Mouse (Mus musculus) stomach, postnatal 0 days (tissue): ENCODE results near the gene Cnpy3. TPM values are rescaled to one million over a fixed set of nuclear protein-coding genes. Genes with fewer than 3 reads are reported as not detected.
A peak's percentile ranks its signal among the peaks of the same experiment; 100 is the strongest.

Experiments
- ATAC-seq: fragments of 200-750 bp; cut with Nextera tagmentation; 2 replicates; pipeline ENCODE4 v1.8.0; 2017; ENCODE audit not compliant: low FRiP score, low TSS enrichment
- DNase-seq: peaks from one replicate; pipeline ENCODE4 v3.0.0-alpha.2; 2016; ENCODE audit warnings: low spot score
- H3K27ac ChIP-seq: fragments of 300-500 bp; sonication (generic); replicated peaks from 2 replicates; pipeline ENCODE4 v1.5.1; 2014; ENCODE audit warnings: mild to moderate bottlenecking, control low read depth
- H3K27me3 ChIP-seq: fragments of 300-500 bp; sonication (generic); 2 replicates; pipeline ENCODE4 v1.6.1; 2014; ENCODE audit warnings: low read length; ENCODE audit not compliant: control insufficient read depth, insufficient read depth
- H3K36me3 ChIP-seq: fragments of 300-500 bp; sonication (generic); 2 replicates; pipeline ENCODE4 v1.6.1; 2014; ENCODE audit warnings: low read length, mixed read lengths; ENCODE audit not compliant: control insufficient read depth, insufficient read depth
- H3K4me1 ChIP-seq: fragments of 300-500 bp; sonication (generic); replicated peaks from 2 replicates; pipeline ENCODE4 v1.6.1; 2014; ENCODE audit warnings: antibody characterized with exemption; ENCODE audit not compliant: control insufficient read depth, insufficient read depth
- H3K4me2 ChIP-seq: fragments of 300-500 bp; sonication (generic); replicated peaks from 2 replicates; pipeline ENCODE4 v1.6.1; 2014; ENCODE audit warnings: low read depth, mild to moderate bottlenecking, control low read depth, moderate library complexity
- H3K4me3 ChIP-seq: fragments of 300-500 bp; sonication (generic); 2 replicates; pipeline ENCODE4 v1.5.1; 2014; ENCODE audit warnings: low read depth, low read length, control low read depth
- H3K9ac ChIP-seq: fragments of 300-500 bp; sonication (generic); 2 replicates; pipeline ENCODE4 v1.6.1; 2014; ENCODE audit warnings: mild to moderate bottlenecking, low read length, control low read depth, mixed read lengths
- H3K9me3 ChIP-seq: fragments of 300-500 bp; sonication (generic); 2 replicates; pipeline ENCODE4 v1.6.1; 2016; ENCODE audit warnings: low read length; ENCODE audit not compliant: control insufficient read depth
- CTCF ChIP-seq: IDR thresholded peaks from 2 replicates; pipeline ENCODE4 v1.5.1; 2016; ENCODE audit warnings: antibody characterized with exemption, low read depth, mild to moderate bottlenecking, moderate library complexity
- EP300 ChIP-seq: optimal IDR thresholded peaks from 2 replicates; pipeline ENCODE3; 2016; ENCODE audit warnings: antibody characterized with exemption
- WGBS: fragments of 180-500 bp; shearing (Covaris S2); extraction: QIAGEN DNeasy Blood & Tissue Kit; methylation state at CpG from one replicate; pipeline ENCODE4 v1.1.7; 2014; 5-methylcytosine and 5-hydroxymethylcytosine counted together
- polyA plus RNA-seq: library from polyadenylated mRNA; unstranded; fragments of >200 nt; fragmentation: Nextera tagmentation; extraction: Ambion mirVana; gene quantifications from 2 replicates; pipeline ENCODE4 v1.2.1, GENCODE M21; 2015

The Cnpy3 gene
- polyA plus RNA-seq, 1 experiment from 2014 or later, result 39.0 TPM

DNA sequence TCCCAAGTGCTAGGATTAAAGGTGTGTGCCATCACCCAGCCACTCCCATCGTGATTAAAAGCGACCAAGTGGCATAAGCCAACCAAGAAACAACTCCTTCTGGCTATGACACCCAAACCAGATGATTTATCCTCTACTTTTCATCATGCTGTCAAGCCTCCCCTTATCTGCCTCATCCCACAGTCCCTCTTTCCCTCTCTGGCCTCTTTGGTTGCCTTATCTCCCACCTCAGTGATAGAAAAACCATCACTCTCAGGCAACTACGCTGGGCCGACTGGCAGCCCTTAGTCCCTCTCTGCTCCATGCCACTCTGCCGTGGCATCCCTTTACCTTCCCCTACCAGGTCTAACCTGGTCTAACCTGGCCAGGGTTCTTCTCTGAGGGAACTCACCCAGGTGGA is 34.9 kb upstream of the Cnpy3 start:
- H3K27ac ChIP-seq, result no peak overlapping the region
- no peaks in the 10 kb centered on the region for H3K9me3 ChIP-seq
- no peak overlapping the region for H3K9ac ChIP-seq
- no peaks in the 10 kb centered on the region for H3K36me3 ChIP-seq
- H3K4me1 ChIP-seq, result no peaks in the 10 kb centered on the region
- no peaks in the 10 kb centered on the region for H3K27me3 ChIP-seq
- ATAC-seq (no peak), DNase-seq (no peak)
- H3K4me3 ChIP-seq, result no peak overlapping the region
- H3K4me2 ChIP-seq, result no peak overlapping the region
- WGBS, result 88% methylated on average over 5 of the region's 5 CpGs
- TF ChIP-seq CTCF (no peak), EP300 (no peak)

DNA sequence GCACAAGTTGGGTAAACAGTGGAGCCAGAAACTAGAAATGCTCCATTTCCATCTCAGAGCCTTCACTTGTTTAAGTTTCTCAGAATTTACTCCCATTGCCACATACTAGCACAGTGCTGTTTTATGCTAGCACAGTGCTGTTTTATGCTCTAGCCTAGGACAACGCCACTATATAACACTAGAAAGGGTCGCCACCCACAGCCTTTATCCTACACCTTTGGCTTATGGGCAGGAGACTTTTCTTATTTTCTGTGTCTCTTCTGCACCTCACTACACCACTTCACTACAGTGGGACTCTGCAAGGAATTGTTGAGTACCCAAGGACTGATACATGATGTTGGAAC is 31.2 kb upstream of the Cnpy3 start:
- peak overlapping the region; percentile 70 for H3K4me3 ChIP-seq
- DNase-seq (no peak), ATAC-seq (no peak)
- no peak for TF ChIP-seq CTCF
- TF ChIP-seq EP300, result no peak
- no peaks in the 10 kb centered on the region for H3K27me3 ChIP-seq
- no peak overlapping the region for H3K9ac ChIP-seq
- no peaks in the 10 kb centered on the region for H3K4me1 ChIP-seq
- H3K27ac ChIP-seq, result peak overlapping the region; percentile 92
- H3K36me3 ChIP-seq, result peaks cover 12% of the 10 kb centered on the region
- H3K9me3 ChIP-seq, result no peaks in the 10 kb centered on the region
- H3K4me2 ChIP-seq, result peak overlapping the region; percentile 53; the same call in 1 of the 2 replicates
- WGBS, result 85% methylated on average over 2 of the region's 2 CpGs

DNA sequence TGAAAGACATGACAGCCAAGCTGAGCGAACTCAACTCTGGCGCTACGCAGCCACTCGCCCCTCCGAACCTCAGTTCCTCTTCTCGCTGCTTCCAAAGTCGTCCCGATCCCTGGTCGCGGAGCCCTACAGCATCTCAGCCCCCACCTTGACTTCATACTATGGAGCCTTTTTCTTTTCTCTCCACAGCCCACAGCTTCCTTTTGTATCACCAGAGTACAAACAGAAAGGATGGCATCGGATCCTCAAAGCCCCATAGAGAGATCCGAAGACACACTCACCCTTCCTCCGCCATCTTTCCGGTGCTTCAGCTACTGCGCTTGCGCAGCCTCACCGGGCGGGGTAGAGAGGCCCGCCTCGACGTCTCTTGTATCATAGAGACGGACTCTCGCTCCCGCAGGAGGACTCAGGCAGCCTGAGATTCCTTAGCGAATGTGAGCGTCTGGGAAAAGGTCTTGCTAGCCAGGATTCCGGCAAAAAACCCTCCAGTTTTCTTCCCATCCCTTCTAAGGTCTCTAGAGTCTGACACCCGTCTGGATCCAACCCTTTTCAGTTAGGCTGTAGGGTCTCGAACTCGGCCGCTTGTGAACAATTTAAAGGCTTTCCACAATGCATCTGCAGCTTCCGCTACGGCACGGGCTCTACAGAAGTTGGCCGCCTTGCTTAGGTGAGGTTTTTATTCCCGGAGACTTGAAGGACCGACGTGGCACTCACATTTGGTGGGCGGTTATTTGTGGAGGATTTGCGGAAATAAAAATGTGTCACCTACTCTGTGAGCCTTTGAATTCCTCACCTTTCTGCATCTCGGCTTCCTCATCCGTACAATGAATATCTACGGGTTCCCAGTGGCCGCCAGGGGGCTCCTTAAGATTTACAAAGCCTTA is 30.6 kb upstream of the Cnpy3 start, which contains the start of gene Rpl7l1:
Gene Rpl7l1, minus strand, starts transcription at position 332 of the 881 bp plus-strand sequence.
- DNase-seq (peak; percentile 94), ATAC-seq (peak; percentile 95)
- Histone ChIP-seq H3K9me3 (no peaks in the 10 kb centered on the region), H3K9ac (peak within 1 kb of the TSS; percentile 73), H3K4me3 (peak within 1 kb of the TSS; percentile 70), H3K36me3 (peaks cover 14% of the 10 kb centered on the region), H3K4me1 (no peaks in the 10 kb centered on the region), H3K4me2 (peak within 1 kb of the TSS; percentile 67), H3K27ac (peak within 1 kb of the TSS; percentile 92), H3K27me3 (no peaks in the 10 kb centered on the region)
- TF ChIP-seq EP300, result no peak
- TF ChIP-seq CTCF, result peak; percentile 81
- 1% methylated on average over 44 of the region's 44 CpGs for WGBS

DNA sequence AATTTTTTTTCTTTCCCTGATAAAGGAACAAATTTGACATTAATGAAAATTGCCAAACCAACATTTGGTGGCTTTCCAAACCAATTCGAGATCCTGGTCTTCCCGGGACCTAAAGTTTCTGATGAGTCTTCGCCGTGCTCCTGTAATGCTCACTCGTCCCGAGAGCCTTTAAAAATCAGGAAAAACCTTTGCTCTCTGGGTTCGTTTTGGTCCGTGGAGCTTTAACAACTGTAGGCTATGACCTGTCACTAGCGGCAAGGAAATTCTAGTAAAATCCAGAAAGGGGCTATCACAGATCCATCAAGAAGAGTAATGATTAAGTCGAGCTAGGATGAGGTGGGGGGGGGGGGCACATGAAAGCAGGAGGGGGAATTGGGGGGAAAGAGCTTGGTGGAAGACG is 29.9 kb upstream of the Cnpy3 start:
- ATAC-seq (peak; percentile 3; the same call in 1 of the 2 replicates), DNase-seq (no peak)
- no peaks in the 10 kb centered on the region for H3K27me3 ChIP-seq
- peak overlapping the region; percentile 70 for H3K4me3 ChIP-seq
- H3K36me3 ChIP-seq, result peaks cover 18% of the 10 kb centered on the region
- H3K4me1 ChIP-seq, result no peaks in the 10 kb centered on the region
- H3K27ac ChIP-seq, result peak overlapping the region; percentile 92
- H3K9ac ChIP-seq, result peak overlapping the region; percentile 73
- H3K4me2 ChIP-seq, result peak overlapping the region; percentile 67
- no peak for TF ChIP-seq CTCF
- no peaks in the 10 kb centered on the region for H3K9me3 ChIP-seq
- 1% methylated on average over 11 of the region's 11 CpGs for WGBS

DNA sequence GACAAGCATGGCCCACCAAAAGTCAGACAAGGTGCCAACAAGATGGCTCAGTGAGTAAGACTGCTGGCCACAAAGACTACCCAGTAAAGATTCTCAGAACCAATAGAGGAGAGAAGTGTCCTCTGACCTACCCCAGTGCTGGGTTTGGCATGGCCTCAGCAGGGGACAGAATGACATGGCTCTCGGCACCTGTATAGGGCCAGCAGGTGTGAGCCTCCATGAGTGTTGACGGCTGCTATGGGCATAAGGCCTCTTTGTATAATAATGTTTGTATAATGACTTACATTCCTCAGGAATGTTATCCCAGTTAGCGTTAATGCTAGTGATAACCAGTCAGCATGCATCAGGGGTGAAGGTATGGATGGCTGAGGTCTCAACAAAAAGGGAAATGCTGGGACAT is 24.1 kb upstream of the Cnpy3 start:
- peaks cover 22% of the 10 kb centered on the region for H3K36me3 ChIP-seq
- H3K27ac ChIP-seq, result peak overlapping the region; percentile 64
- TF ChIP-seq CTCF (no peak), EP300 (no peak)
- H3K4me1 ChIP-seq, result no peaks in the 10 kb centered on the region; the same call in 1 of the 2 replicates
- no peaks in the 10 kb centered on the region for H3K9me3 ChIP-seq
- no peak overlapping the region for H3K9ac ChIP-seq
- WGBS, result 41% methylated on average over 3 of the region's 3 CpGs
- DNase-seq, result peak; percentile 55
- H3K27me3 ChIP-seq, result no peaks in the 10 kb centered on the region
- H3K4me2 ChIP-seq, result no peak overlapping the region
- H3K4me3 ChIP-seq, result no peak overlapping the region
- peak; percentile 64 for ATAC-seq

DNA sequence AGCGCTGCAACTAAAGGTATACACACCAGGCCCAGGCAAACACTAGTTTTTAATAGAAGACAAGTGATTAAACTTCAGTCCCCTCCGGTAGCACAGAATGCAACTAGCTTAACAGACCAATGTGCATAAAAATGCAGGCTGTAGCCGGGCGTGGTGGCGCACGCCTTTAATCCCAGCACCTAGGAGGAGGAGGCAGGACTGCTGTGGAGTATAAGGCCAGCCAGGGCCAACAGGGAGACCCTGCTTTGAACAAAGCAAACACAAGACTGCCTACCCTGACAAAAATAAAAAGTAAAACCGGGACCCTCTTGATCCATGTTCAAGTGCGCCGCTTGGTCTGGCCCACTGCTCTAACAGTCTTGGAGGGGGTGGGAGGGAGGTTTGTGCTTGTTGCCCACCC is 23.1 kb upstream of the Cnpy3 start:
- no peak for ATAC-seq
- TF ChIP-seq EP300 (no peak), CTCF (no peak)
- peaks cover 18% of the 10 kb centered on the region for H3K36me3 ChIP-seq
- no peaks in the 10 kb centered on the region for H3K9me3 ChIP-seq
- no peak overlapping the region for H3K9ac ChIP-seq
- no peak overlapping the region for H3K4me2 ChIP-seq
- peak overlapping the region; percentile 35; the same call in 1 of the 2 replicates for H3K27ac ChIP-seq
- no peak for DNase-seq
- H3K27me3 ChIP-seq, result no peaks in the 10 kb centered on the region
- WGBS, result 84% methylated on average over 9 of the region's 9 CpGs
- no peaks in the 10 kb centered on the region; the same call in 1 of the 2 replicates for H3K4me1 ChIP-seq
- no peak overlapping the region for H3K4me3 ChIP-seq
